Mouse (Mus musculus) lung, adult 10 weeks (tissue): Measurements from ENCODE around the gene Ldhd. TPM values are rescaled to one million over a fixed set of nuclear protein-coding genes. Genes with fewer than 3 reads are reported as not detected.

Source experiments
- polyA plus RNA-seq: library from polyadenylated mRNA; stranded (reverse); fragments of 350-450 nt; fragmentation: Illumina TruSeq; extraction: RNeasy Lipid Tissue Mini Kit (QIAGEN cat#74804); gene quantifications from one replicate; pipeline ENCODE4 v1.2.3, GENCODE M21; 2014; ENCODE audit warnings: low read depth, low replicate concordance; ENCODE audit not compliant: insufficient read depth

The Ldhd gene
- 4.4 TPM for polyA plus RNA-seq

DNA sequence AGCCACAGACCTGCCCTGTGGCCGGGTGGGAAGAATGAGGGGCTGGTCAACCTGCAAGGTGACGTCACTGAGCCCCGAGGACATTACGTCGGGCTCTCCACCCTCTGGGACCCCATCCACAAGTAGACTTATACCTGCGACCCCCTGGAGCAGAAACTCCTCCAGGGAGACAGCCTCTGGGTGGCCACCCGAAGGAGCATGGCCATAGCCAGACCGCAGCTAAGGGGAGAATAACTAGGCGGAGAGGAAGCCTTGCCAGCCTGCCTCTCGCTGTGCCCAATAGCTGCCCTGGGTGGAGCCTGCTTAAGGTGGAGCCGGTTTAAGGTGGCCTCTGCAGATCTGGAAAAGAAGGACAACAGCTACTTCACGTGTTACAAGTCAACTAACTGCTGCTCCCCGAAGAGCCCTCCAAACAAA, at the start of gene Ldhd:
Ldhd (minus strand) TSS at position 270 of the 417 bp plus-strand sequence.

DNA sequence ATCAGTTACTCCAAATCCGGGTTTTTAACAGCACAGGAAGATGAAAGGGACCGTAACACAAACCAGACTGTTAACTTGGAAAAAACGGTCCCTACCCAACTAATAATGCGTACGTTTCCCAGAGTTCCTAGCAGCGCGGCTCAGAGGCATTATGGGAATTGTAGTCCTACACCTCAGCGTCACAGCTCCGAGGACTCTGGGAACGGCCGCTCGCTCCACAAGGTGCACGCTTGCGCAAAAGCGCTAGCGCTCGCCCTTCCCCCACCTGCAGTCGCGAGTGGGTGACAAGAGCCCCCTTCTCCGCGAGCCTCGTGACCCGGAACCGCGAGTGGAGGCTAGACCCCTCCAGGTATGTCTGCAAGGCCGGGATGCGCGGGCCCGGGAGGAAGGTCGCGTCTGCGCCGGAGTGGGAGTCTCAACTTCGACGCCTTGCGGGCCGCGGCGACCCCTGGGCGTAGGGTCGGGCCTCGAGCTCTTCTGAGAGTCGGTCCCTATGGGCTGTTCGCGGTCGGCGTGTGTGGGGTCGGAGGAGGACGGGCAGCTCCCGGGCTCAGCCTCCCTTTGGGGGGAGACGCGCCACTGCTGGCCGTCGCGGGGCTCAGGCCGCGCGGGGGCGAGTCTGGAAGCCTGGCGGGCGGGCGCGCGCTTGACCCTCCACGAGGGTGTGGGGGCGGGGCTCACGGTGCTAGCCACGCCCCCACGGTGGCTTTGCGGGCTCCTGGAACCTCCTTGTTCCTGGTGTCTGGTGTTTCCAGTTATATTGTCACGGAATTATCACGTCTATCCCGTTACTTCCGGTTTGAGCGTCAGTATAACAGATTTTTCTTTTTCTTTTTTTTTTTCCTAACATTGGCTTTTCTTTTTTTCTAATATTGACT, 13.3 kb upstream of the Ldhd start, which contains the start of gene Zfp1:
Zfp1 (plus strand) TSS at position 138 of the 878 bp plus-strand sequence.

Other genes with a start within 250 kb of the Ldhd start
- gene Fa2h, start 236.6 kb downstream of the Ldhd start, polyA plus RNA-seq, result not detected
- 4.1 TPM for gene Wdr59, start 108.3 kb downstream of the Ldhd start, polyA plus RNA-seq
- 34.9 TPM for gene Znrf1, start 94.3 kb downstream of the Ldhd start, polyA plus RNA-seq
- 6.9 TPM for gene Zfp1, start 13.0 kb upstream of the Ldhd start, polyA plus RNA-seq
- not detected for gene Ctrb1, start 60.6 kb upstream of the Ldhd start, polyA plus RNA-seq
- 18.0 TPM for gene Bcar1, start 113.4 kb upstream of the Ldhd start, polyA plus RNA-seq
- gene Cfdp1, start 223.9 kb upstream of the Ldhd start, polyA plus RNA-seq, result 95.5 TPM
- gene Tmem170, start 246.4 kb upstream of the Ldhd start, polyA plus RNA-seq, result 4.8 TPM